Mouse (Mus musculus): Measurements from ENCODE around the gene Nphp4.

- TF ChIP-seq CTCF (IDR thresholded peaks at IDR 0.05; ENCODE audit: insufficient read depth, low read depth, low read length) (no peak), POLR2A (IDR thresholded peaks at IDR 0.05; ENCODE audit: insufficient read depth, low read depth, low read length) (no peak)
Measured at GRCm38 (mm10) chr4:152466601-152467000, 9.9 kb upstream of the Nphp4 start.
